Mouse (Mus musculus): ENCODE measurements at regions not wholly inside any gene's neighbourhood (a gene's known extent, or its start where the extent isn't known, plus 50 kb on each side); places are given as distances from the start of the nearest gene placed in this dataset.

DNA sequence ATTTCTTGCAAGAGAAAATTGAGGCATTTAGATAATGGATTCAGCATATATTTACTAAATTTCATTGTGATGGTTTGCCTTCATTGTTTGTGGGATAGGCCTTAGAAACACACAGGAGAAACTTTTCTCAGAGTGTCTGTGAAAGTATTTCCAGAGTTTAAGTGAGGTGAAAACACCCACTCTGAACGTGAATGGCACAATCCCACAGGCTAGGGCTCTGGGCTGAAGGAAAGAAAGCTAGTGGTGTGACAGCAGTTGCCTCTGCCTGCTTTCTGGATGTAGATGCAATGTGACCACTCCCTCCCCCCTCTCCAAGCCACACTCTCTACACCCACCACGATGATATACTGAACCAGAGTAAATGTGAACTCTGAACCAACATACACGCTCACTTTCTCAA lies 672.4 kb upstream of the Tbl1xr1 start:
- no peak for DNase-seq

GRCm38 (mm10) chr3:21407077-21407476 lies 669.4 kb upstream of the Tbl1xr1 start:
- no peak for DNase-seq

DNA sequence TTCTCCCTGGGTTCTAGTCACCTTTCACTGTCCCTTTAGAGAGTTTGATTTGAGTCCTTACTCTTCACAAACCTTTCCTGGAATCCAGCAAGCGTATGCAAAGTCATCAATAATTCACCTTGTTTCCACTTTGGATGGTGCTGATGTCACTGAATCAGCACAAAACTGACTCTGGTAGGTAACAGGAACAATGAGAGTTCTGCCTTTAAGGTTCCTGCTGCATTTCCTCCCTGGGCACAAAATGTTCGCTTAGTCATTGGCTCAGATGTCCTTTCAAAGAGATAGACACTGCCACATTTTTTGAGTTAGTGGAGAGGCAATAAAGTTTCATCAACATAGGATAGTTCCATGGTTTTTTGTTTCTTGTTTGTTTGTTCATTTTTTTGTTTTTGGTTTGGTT lies 664.4 kb upstream of the Tbl1xr1 start:
- no peak for DNase-seq

GRCm38 (mm10) chr3:21423139-21423538 lies 653.3 kb upstream of the Tbl1xr1 start:
- DNase-seq, result no peak

DNA sequence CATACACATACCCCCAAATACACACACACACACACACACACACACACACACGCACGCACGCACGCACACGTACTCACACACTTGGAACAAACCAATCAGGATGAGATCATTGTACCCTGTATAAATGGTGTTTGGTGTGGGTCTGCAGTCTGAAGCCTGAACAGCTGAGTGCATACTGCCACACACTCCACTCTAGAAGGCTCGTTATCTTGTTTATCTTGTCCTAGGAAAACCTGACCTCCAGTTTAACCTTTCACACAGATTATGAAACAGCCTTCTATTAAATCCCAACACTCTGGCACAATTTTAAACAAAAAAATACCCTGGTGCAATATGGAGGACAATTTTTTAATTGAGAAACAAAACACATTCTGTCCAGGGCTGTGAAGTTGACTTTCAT lies 649.9 kb upstream of the Tbl1xr1 start:
- DNase-seq, result no peak

GRCm38 (mm10) chr3:21427408-21428031 lies 648.9 kb upstream of the Tbl1xr1 start:
- no peak for DNase-seq

- DNase-seq, result no peak
Observed at GRCm38 (mm10) chr3:21428120-21428519, 648.3 kb upstream of the Tbl1xr1 start.

DNA sequence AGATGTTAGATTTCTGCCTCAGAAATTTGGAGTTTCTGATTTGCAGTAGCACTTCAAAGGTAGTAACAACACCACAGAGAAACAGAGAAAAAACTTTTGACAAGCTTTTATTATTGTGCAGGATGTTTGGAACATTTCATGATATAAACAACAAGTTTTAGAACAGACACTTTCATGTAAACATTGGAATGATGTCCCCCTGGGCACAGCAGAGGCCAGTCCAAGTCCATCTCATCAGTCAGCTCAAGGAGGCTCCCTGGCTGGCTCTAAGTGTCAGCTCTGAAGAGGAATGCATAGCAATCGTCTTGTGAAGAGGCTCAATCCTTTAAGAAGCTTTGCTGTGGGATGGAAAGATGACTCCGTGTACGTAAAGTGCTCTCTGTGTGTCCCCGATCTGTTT lies 612.2 kb upstream of the Tbl1xr1 start:
- DNase-seq, result no peak

DNA sequence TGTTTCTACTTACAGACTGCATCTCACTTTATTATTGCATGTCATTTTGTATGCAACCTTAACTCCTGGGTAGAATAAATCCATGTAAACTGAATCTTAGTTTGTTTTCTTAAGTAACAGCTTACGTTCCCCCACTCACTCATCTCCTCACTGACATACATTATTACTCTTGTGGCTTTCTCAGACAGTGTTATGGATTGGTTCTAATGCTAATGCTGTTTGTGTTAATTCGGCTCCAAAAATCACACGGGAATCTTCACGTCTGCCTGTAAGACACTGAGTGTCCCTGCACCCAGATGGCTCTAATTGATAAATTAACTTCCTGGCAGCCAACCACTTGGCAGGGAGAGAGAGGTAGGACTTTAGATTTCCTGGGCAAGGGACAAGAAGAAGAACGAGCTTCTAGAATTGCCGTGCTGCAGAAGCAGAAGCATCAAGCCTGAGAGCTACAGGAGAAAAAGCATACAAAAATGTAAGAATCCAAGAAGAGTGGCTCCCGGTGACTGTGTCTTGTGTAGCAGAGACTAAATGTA lies 610.3 kb upstream of the Tbl1xr1 start:
- DNase-seq, result peak; percentile 26 to 27

DNA sequence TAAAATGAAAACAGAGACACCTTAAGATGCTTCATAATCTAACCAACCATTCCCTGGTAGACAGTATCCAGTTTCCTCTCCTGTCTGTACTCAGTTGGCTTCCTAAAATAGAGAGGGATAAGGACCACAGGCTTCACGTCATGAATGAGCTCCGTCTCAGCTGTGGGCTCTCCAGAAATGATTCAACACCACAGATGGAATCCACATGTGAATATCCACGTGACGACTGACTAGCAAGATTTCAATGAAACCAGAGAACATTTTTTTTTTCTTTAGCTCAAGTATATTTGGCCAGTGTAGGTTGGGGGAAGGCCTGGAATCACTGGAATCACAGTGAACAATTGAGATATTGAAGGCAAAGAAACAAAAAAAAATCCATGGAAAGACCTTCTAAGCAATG lies 599.1 kb upstream of the Tbl1xr1 start:
- no peak for DNase-seq

DNA sequence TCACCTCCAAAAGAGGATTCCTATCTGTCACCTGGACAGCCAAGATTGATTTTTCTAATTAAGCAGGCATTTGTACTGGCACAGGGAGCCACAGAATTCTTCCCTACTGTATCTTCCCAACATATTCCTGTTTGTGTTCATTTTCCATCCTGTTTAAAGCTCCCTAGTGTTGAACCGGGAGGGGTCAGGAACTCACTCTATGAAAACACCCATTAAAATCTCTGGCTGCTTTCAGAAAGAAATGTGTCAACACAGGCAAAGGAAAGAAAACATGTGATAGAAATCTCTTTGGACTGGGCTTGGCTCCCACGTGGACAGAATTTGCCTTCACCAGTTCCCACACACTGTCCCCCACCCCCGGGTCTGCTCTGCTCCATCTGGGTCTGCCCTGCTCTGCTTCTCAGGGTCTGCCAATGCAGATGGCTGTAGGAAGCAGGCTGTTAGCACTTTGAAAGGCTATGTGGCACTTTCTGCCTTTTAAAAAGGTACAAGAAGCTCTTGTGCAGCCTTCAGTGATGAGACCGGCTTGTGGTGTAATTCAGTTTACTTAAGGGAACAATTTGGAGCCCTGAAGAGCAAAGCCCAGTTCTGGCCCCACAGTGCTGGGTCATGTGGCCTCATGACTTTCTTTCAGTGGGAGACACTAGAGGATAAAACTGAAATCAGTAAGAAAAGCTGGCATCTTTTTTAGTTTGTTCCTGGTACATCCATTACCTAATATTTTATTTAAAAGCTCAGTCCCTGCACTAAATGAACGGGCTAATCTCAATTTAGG lies 597.2 kb upstream of the Tbl1xr1 start:
- DNase-seq, result no peak

DNA sequence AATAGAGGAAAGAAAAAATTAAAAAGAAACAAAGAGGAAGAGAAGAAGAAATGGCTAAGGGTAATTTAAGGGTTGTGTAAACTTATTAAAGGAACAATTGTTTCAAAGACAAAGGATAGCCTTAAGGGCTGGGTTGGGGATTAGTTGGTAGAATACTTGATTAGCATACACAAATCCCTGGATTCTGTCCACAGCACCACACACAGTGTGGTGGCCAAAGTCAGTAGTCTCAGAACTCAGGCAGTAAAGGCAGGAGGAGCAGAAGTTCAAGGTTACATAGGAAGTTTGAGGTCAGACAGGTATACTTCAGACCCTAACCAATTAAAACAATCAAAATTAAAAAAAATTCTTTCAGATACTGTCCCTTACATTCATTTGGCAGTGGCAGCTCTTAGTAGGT lies 596.6 kb upstream of the Tbl1xr1 start:
- DNase-seq, result no peak

GRCm38 (mm10) chr3:21484052-21484451 lies 592.4 kb upstream of the Tbl1xr1 start:
- no peak for DNase-seq

DNA sequence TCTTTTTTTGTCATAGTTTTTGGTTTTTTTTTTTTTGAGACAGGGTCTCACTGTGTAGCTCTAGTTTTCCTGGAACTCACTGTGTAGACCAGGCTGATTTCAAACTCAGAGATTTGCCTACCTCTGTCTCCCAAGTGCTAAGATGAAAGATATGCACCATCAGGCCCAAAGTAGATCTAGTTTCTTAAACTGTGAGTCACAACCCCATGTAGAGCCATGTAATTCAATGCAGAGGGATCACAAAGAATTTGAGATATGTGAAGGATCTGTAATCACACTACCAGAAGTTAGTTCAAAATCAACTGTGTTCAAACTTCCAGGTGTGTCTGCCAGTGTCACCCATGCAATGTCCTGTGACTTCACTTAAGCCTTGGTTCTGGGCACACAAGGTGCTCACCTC lies 591.0 kb upstream of the Tbl1xr1 start:
- no peak for DNase-seq

DNA sequence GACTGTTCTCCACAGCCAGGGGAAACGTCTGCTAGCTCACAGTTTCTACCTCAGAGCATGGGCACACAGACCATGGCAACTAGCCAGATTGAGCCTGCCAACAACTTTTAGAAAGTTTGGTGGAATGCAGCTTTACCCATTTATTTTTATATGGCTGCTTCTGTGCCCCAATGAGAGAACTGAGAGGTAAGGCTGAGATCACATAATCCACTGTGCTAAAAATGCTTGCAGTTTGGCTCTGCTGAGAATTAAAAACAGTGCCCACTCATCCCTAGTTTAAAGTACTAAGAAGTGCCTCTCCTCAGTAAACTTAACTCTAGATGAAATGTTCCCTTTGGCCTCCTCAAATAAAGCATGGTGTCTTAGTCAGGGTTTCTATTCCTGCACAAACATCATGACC lies 586.9 kb upstream of the Tbl1xr1 start:
- no peak for DNase-seq

DNA sequence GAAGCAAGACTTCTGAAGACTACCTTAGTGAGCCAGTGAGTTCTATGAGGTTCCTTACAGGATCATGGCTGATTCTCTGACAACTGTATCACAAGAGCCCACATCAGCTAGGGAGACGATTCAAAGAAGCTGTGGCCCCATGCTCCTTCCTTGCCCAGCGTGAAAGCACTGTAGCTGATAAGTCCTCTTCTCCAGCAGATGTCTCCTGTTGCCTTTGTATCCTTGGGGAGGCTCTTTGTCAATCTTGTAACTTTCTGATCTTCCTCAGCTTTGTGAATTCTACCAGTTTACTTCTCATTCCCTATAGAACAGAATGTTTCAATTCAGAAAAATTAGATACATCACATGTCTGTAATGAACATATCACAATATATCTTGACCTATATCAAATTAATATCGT lies 584.0 kb upstream of the Tbl1xr1 start:
- DNase-seq, result no peak

DNA sequence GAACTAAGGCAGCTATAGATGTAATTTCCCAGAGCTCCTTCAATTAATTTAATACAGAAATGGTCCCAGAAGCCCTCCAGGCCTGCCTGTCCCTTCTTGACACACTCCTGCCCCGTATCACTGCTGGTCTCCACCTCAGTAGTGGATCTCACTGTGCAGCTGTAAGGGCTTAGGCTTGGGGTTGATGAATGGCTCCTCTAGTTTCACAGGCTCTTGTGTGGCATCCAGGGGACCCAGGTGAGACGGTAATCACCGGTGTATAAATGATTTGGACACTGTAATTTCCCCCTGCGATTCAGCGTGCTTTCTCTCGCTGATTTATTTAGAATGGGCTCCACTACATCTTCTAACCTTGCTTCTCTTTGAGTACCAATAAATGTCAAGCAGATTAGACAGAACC lies 583.1 kb upstream of the Tbl1xr1 start:
- DNase-seq, result no peak

DNA sequence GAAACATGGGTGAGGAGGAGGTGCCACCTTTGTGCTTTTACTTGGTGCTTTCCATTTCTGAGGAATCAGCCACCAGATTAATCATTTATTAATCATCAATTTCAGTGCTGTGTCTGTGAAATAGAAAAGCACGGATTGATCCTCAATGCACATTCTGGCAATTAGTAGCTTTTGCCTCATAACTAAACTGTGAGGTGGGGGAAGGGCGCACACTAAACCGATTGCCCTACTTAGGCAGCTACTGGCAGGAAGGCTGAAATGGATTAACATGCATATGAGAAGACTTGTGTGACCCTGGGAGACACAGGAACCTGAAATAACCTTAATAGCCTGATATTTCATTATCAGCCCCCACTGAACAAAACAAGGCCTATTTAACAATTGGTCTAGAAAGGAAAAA lies 581.5 kb upstream of the Tbl1xr1 start:
- DNase-seq, result peak in 1 of 2 experiments; percentile 16

DNA sequence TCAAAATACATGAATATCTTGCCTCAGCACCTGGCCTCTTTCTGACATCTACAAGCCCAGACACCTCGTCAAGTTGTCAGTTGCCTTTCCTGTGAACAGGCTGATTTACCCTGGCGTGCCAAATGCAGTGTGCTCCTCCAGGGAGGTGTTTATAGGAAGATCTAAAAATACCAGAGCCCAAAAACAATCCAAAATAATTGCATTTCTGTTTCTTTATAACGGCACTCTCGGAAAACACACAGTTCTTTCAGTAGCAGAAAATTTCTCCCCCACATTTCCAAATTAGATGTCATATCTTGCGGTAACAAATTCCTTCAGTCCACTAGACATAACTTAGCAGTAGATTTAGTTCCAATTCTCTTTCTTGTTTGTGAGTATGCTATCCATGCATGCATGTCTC lies 580.8 kb upstream of the Tbl1xr1 start:
- DNase-seq, result no peak

DNA sequence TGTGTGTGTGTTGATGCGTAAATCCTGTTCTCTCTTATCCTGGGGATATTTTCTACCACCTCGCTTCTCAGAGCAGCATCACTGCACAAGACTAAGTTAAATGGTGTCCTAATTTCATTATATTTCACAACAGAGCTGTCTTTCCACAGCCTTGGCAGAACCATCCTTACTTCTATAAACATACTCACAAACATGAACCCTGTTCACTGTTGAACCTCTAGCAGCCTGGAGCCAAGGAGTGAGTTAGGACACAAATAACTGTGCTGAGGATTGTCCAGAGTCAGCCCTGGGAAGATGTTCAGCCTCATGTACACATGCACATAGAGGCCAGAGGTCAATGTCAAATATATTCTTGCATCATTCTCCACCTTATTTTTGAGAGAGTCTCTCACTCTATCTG lies 580.3 kb upstream of the Tbl1xr1 start:
- no peak for DNase-seq

GRCm38 (mm10) chr3:21497011-21497410 lies 579.4 kb upstream of the Tbl1xr1 start:
- DNase-seq, result no peak

DNA sequence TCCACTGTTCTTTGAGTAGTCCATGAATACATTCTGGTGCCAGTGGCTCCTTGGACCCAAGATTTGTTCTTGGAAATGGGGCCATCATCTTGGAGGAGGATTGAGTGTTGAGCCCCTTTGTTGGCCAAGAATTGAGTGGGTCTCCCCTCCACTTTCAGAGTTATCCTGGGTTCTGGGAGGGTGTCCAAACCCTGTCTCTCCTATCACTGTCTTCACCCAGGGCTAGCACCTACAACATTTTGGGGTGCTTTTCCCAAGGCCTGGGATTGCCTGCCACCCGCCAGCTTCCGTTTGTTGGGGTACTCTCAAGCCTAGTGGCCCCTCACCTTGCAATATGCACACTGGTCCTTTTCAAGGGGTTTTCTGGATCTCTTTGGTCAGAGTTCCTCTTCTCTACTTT lies 568.8 kb upstream of the Tbl1xr1 start:
- DNase-seq, result no peak

DNA sequence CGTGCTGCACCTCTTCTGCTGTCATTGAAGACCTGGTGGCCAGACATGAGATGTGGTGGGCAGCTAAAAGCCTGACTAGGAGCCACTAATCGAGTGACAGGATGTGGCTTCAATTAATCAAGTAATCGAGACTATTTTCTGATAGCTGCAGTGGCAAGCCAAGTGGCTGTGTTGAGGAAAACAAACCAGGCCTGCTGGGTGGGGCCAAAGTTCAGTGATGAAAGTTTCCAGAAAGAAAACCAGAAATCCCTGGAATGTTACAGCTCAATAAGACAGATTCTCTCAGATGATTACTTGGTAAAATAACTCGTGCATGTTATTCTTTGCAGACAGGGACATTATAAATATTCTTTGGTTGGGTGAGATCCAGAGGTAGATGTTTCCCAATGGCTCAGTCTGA lies 564.4 kb upstream of the Tbl1xr1 start:
- DNase-seq, result no peak

GRCm38 (mm10) chr3:21524426-21524937 lies 552.0 kb upstream of the Tbl1xr1 start:
- no peak for DNase-seq
